Mouse (Mus musculus) liver, embryonic 14.5 days (tissue): ENCODE data around the gene Misp.

Experiments
- CTCF ChIP-seq: IDR thresholded peaks from 2 replicates; pipeline ENCODE4 v1.5.1; 2016; ENCODE audit warnings: antibody characterized with exemption, low read depth, control low read depth
- EP300 ChIP-seq: IDR thresholded peaks from 2 replicates; pipeline ENCODE4 v1.6.1; 2016; ENCODE audit warnings: antibody characterized with exemption, low read depth

GRCm38 (mm10) chr10:79806331-79806730 lies 14.5 kb upstream of the Misp start:
- TF ChIP-seq CTCF (no peak), EP300 (no peak)
